Mouse (Mus musculus): Measurements from ENCODE around the gene Chchd6. TPM values are rescaled to one million over a fixed set of nuclear protein-coding genes. Genes with fewer than 3 reads are reported as not detected.
A peak's percentile ranks its signal among the peaks of the same experiment; 100 is the strongest.

Gene Chchd6
- polyA plus RNA-seq, 1 experiment = 28.8 TPM

DNA sequence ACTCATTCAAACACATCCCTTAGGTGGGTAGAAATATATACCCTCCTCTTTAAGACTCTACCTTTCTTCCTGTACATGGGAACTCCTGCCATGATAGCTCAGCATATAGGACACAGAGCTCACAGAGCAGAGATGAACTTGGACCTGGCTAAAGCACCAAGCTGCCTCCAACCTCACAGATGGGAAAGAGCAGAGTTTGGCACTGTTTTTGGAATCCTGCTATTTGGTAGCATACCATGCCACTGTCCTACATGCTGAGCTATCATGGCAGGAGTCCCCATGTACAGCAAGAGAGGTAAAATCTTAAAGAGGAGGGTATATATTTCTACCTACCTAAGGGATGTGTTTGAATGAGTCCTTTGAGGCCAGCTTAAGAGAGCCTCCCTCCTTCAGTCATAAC, 127.5 kb downstream of the Chchd6 start:
- no peaks in the 10 kb centered on the region for H3K79me2 ChIP-seq (ENCODE audit: control insufficient read depth, insufficient read depth)
- TF ChIP-seq POLR2A (IDR thresholded peaks at IDR 0.05; ENCODE audit: insufficient read length, low read depth) (no peak), TCF12 (IDR thresholded peaks at IDR 0.05; ENCODE audit: insufficient read depth, poor library complexity, severe bottlenecking) (no peak), SRF (IDR thresholded peaks at IDR 0.05; ENCODE audit: control insufficient read depth, insufficient read length, low read depth) (no peak), POLR2AphosphoS2 (IDR thresholded peaks at IDR 0.05; ENCODE audit: insufficient read length, low read depth) (no peak), USF1 (IDR thresholded peaks at IDR 0.05; ENCODE audit: low read depth) (no peak), MAX (IDR thresholded peaks at IDR 0.05; ENCODE audit: low read depth) (no peak), TCF3 (IDR thresholded peaks at IDR 0.05; ENCODE audit: insufficient read length, low read depth) (no peak), REST (IDR thresholded peaks at IDR 0.05; ENCODE audit: insufficient read depth, insufficient read length) (no peak), MYOD1 (IDR thresholded peaks at IDR 0.05; ENCODE audit: control insufficient read depth in 1 of 3, insufficient read length in 2 of 3, low read depth in 2 of 3) (no peak), MYOG (IDR thresholded peaks at IDR 0.05; ENCODE audit: control insufficient read depth in 1 of 3, insufficient read depth in 1 of 3, insufficient read length in 2 of 3, low read depth in 2 of 3) (no peak), CEBPB (IDR thresholded peaks at IDR 0.05; ENCODE audit: insufficient read depth, poor library complexity, severe bottlenecking) (no peak), E2F4 (IDR thresholded peaks at IDR 0.05; ENCODE audit: insufficient read depth) (no peak)
- no peak overlapping the region for H3K4me2 ChIP-seq (ENCODE audit: low read depth)
- H3K36me3 ChIP-seq (ENCODE audit: control insufficient read depth, insufficient read depth) = no peaks in the 10 kb centered on the region
- H3K27me3 ChIP-seq (ENCODE audit: control insufficient read depth, insufficient read depth, insufficient read length) = no peaks in the 10 kb centered on the region
- no peak overlapping the region for H3ac ChIP-seq (ENCODE audit: control insufficient read depth, insufficient read length)
- H3K4me3 ChIP-seq = no peak overlapping the region

DNA sequence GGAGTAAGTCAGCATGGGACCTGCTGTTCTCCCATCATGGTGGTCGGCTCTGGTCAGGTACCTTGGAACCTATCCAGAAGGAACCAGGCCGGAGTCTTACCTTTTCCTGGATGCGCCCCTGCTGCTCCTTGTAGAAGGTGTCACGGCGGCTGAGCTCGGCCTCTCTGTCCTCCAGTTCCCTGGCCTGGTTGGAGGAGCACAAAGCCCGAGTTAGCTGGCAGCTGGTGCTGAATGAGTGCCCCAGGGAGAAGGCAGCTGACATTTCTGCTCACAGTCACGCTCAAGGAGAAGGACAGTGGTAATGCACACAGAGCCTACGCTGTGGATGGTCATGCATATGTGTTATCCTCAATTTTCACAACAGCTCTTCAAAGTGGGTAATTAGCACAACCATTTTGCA, 128.2 kb downstream of the Chchd6 start:
- Histone ChIP-seq H3ac (ENCODE audit: control insufficient read depth, insufficient read length) (no peak overlapping the region), H3K36me3 (ENCODE audit: control insufficient read depth, insufficient read depth) (no peaks in the 10 kb centered on the region), H3K27me3 (ENCODE audit: control insufficient read depth, insufficient read depth, insufficient read length) (no peaks in the 10 kb centered on the region), H3K4me2 (ENCODE audit: low read depth) (no peak overlapping the region), H3K79me2 (ENCODE audit: control insufficient read depth, insufficient read depth) (no peaks in the 10 kb centered on the region), H3K4me3 (no peak overlapping the region)
- no peak for TF ChIP-seq TCF12 (IDR thresholded peaks at IDR 0.05; ENCODE audit: insufficient read depth, poor library complexity, severe bottlenecking)
- peak in 1 of 3 experiments; percentile 17 for TF ChIP-seq MYOG (IDR thresholded peaks at IDR 0.05; ENCODE audit: control insufficient read depth in 1 of 3, insufficient read depth in 1 of 3, insufficient read length in 2 of 3, low read depth in 2 of 3)
- no peak for TF ChIP-seq POLR2A (IDR thresholded peaks at IDR 0.05; ENCODE audit: insufficient read length, low read depth)
- TF ChIP-seq MYOD1 (IDR thresholded peaks at IDR 0.05; ENCODE audit: control insufficient read depth in 1 of 3, insufficient read length in 2 of 3, low read depth in 2 of 3) = peak in 1 of 3 experiments; percentile 25
- TF ChIP-seq POLR2AphosphoS2 (IDR thresholded peaks at IDR 0.05; ENCODE audit: insufficient read length, low read depth) = no peak

DNA sequence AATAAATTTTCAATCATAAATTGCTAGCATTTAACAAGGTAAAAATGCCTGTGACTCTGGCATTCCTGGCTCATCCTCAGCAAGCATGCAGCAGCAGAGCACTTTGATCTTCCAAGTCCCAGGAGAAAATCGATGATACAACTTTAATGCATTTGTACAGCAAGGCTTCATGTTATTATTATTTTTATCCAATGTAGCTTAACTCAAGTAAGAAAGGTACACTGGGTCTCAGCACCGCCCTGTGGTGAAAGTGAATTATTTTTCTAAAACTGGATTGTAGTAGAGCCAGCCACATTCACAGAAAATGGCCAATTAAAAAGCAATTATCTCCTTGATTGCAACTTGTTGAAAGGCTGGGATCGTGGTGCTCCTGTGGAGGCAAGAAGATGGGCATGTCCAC, 128.6 kb downstream of the Chchd6 start:
- no peaks in the 10 kb centered on the region for H3K27me3 ChIP-seq (ENCODE audit: control insufficient read depth, insufficient read depth, insufficient read length)
- no peaks in the 10 kb centered on the region for H3K36me3 ChIP-seq (ENCODE audit: control insufficient read depth, insufficient read depth)
- H3K4me3 ChIP-seq = no peak overlapping the region
- TF ChIP-seq TCF12 (IDR thresholded peaks at IDR 0.05; ENCODE audit: insufficient read depth, poor library complexity, severe bottlenecking) (no peak), POLR2AphosphoS2 (IDR thresholded peaks at IDR 0.05; ENCODE audit: insufficient read length, low read depth) (no peak), REST (IDR thresholded peaks at IDR 0.05; ENCODE audit: insufficient read depth, insufficient read length) (no peak), USF1 (IDR thresholded peaks at IDR 0.05; ENCODE audit: low read depth) (no peak), MYOG (IDR thresholded peaks at IDR 0.05; ENCODE audit: control insufficient read depth in 1 of 3, insufficient read depth in 1 of 3, insufficient read length in 2 of 3, low read depth in 2 of 3) (no peak), MAX (IDR thresholded peaks at IDR 0.05; ENCODE audit: low read depth) (no peak), MYOD1 (IDR thresholded peaks at IDR 0.05; ENCODE audit: control insufficient read depth in 1 of 3, insufficient read length in 2 of 3, low read depth in 2 of 3) (no peak)
- H3ac ChIP-seq (ENCODE audit: control insufficient read depth, insufficient read length) = no peak overlapping the region
- no peaks in the 10 kb centered on the region for H3K79me2 ChIP-seq (ENCODE audit: control insufficient read depth, insufficient read depth)
- H3K4me2 ChIP-seq (ENCODE audit: low read depth) = no peak overlapping the region

DNA sequence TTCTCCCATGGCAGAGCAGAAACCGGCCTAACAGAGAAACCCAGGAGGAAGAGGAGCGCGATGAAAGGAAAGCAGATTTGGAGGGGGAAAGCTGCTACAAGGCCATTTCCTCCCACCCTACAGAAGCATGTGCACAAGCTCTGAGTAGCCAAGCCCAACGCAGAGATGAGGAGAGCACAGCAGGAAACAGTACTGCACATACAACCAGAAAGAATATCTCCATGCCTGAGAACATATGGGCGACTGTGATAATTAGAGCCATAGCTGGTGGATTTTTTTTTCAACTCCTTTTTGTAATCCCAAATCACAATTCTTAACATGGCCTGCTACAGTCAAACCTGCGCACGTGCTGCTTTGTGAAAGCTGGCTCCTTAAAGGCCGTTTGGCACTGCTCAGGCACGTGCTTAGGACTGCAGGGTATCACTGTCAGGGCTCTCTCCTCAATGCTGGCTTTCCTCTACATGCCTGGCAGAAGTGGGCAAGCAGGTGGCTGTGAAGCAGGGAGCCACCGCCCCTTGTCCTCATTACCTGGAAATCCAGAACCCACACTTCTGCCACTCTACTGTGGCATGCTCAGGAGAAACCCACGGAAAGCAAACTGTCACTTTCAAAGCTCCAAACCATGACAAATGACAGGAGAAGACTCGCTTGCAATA, 129.3 kb downstream of the Chchd6 start:
- no peak for TF ChIP-seq TCF12 (IDR thresholded peaks at IDR 0.05; ENCODE audit: insufficient read depth, poor library complexity, severe bottlenecking)
- TF ChIP-seq TCF3 (IDR thresholded peaks at IDR 0.05; ENCODE audit: insufficient read length, low read depth) = no peak
- TF ChIP-seq E2F4 (IDR thresholded peaks at IDR 0.05; ENCODE audit: insufficient read depth) = no peak
- no peak for TF ChIP-seq MYOD1 (IDR thresholded peaks at IDR 0.05; ENCODE audit: control insufficient read depth in 1 of 3, insufficient read length in 2 of 3, low read depth in 2 of 3)
- no peak for TF ChIP-seq MYOG (IDR thresholded peaks at IDR 0.05; ENCODE audit: control insufficient read depth in 1 of 3, insufficient read depth in 1 of 3, insufficient read length in 2 of 3, low read depth in 2 of 3)
- no peak for TF ChIP-seq POLR2AphosphoS2 (IDR thresholded peaks at IDR 0.05; ENCODE audit: insufficient read length, low read depth)
- no peak for TF ChIP-seq USF1 (IDR thresholded peaks at IDR 0.05; ENCODE audit: low read depth)
- TF ChIP-seq POLR2A (IDR thresholded peaks at IDR 0.05; ENCODE audit: insufficient read length, low read depth) = no peak
- no peak for TF ChIP-seq MAX (IDR thresholded peaks at IDR 0.05; ENCODE audit: low read depth)
- no peak for TF ChIP-seq CEBPB (IDR thresholded peaks at IDR 0.05; ENCODE audit: insufficient read depth, poor library complexity, severe bottlenecking)
- no peak for TF ChIP-seq REST (IDR thresholded peaks at IDR 0.05; ENCODE audit: insufficient read depth, insufficient read length)
- no peak for TF ChIP-seq SRF (IDR thresholded peaks at IDR 0.05; ENCODE audit: control insufficient read depth, insufficient read length, low read depth)
- no peak overlapping the region for H3ac ChIP-seq (ENCODE audit: control insufficient read depth, insufficient read length)
- no peaks in the 10 kb centered on the region for H3K27me3 ChIP-seq (ENCODE audit: control insufficient read depth, insufficient read depth, insufficient read length)

More for the DNA sequence above, 129.3 kb downstream of the Chchd6 start:
- no peaks in the 10 kb centered on the region for H3K79me2 ChIP-seq (ENCODE audit: control insufficient read depth, insufficient read depth)
- H3K36me3 ChIP-seq (ENCODE audit: control insufficient read depth, insufficient read depth) = no peaks in the 10 kb centered on the region
- no peak overlapping the region for H3K4me3 ChIP-seq
- no peak overlapping the region for H3K4me2 ChIP-seq (ENCODE audit: low read depth)
